Mouse (Mus musculus) liver, embryonic 14.5 days (tissue): Measurements from ENCODE around the gene L1td1. TPM values are rescaled to one million over a fixed set of nuclear protein-coding genes. Genes with fewer than 3 reads are reported as not detected.
A peak's percentile ranks its signal among the peaks of the same experiment; 100 is the strongest.
"Not testable (repeated sequence)": the region's sequence is repeated elsewhere in the genome, so short reads cannot be mapped to it uniquely, and the experiment has no call there.

Source experiments
- ATAC-seq: fragments of 200-750 bp; cut with Nextera tagmentation; 2 replicates; pipeline ENCODE4 v1.8.0; 2017; ENCODE audit warnings: moderate number of reproducible peaks, mild to moderate bottlenecking, moderate library complexity; ENCODE audit not compliant: insufficient read depth
- DNase-seq, 3 experiments: peaks; one replicate each; pipeline ENCODE4 v3.0.0-alpha.2; 2012 to 2013; ENCODE audit warnings: low read depth in 3 of 3, low spot score in 3 of 3
- H3K27ac ChIP-seq: fragments of 300-500 bp; sonication (generic); 2 replicates; pipeline ENCODE4 v1.5.1; 2014; ENCODE audit warnings: moderate library complexity, mild to moderate bottlenecking, control low read depth, inconsistent platforms
- H3K27me3 ChIP-seq: fragments of 300-500 bp; sonication (generic); 2 replicates; pipeline ENCODE4 v1.6.1; 2014; ENCODE audit warnings: mild to moderate bottlenecking, low read length, moderate library complexity; ENCODE audit not compliant: control insufficient read depth, insufficient read depth
- H3K36me3 ChIP-seq: fragments of 300-500 bp; sonication (generic); replicated peaks from 2 replicates; pipeline ENCODE4 v1.6.1; 2014; ENCODE audit warnings: low read depth; ENCODE audit not compliant: control insufficient read depth, insufficient read depth
- H3K4me1 ChIP-seq, 2 experiments: fragments of 200-500 bp in 1 of 2; fragments of 300-500 bp in 1 of 2; sonication (generic) in 1 of 2; replicated peaks; 2 replicates each; pipeline ENCODE4 v1.6.1; 2012 to 2014; ENCODE audit warnings: antibody characterized with exemption in 1 of 2, inconsistent platforms in 1 of 2, low read length in 1 of 2; ENCODE audit not compliant: control insufficient read depth in 2 of 2, insufficient read depth in 2 of 2
- H3K4me2 ChIP-seq: fragments of 300-500 bp; sonication (generic); 2 replicates; pipeline ENCODE4 v1.6.1; 2014; ENCODE audit warnings: low read depth, mild to moderate bottlenecking, control low read depth, moderate library complexity
- H3K4me3 ChIP-seq, 2 experiments: fragments of 200-500 bp in 1 of 2; fragments of 300-500 bp in 1 of 2; sonication (generic) in 1 of 2; 2 replicates each; pipeline ENCODE4 v1.5.1; 2012 to 2014; ENCODE audit warnings: low read depth in 2 of 2, low read length in 2 of 2, mild to moderate bottlenecking in 2 of 2, control low read depth in 1 of 2, inconsistent platforms in 1 of 2, moderate library complexity in 1 of 2; ENCODE audit not compliant: insufficient read depth in 1 of 2
- H3K9ac ChIP-seq: fragments of 300-500 bp; sonication (generic); replicated peaks from 2 replicates; pipeline ENCODE4 v1.6.1; 2014; ENCODE audit warnings: mild to moderate bottlenecking, control low read depth, moderate library complexity
- H3K9me3 ChIP-seq: fragments of 300-500 bp; sonication (generic); 2 replicates; pipeline ENCODE4 v1.6.1; 2016; ENCODE audit warnings: low read length, mixed read lengths; ENCODE audit not compliant: control insufficient read depth
- CTCF ChIP-seq: IDR thresholded peaks from 2 replicates; pipeline ENCODE4 v1.5.1; 2016; ENCODE audit warnings: antibody characterized with exemption, low read depth, control low read depth
- EP300 ChIP-seq: IDR thresholded peaks from 2 replicates; pipeline ENCODE4 v1.6.1; 2016; ENCODE audit warnings: antibody characterized with exemption, low read depth
- WGBS: fragments of 180-500 bp; shearing (Covaris S2); extraction: QIAGEN DNeasy Blood & Tissue Kit; methylation state at CpG from one replicate; pipeline ENCODE4 v1.1.7; 2014; ENCODE audit not compliant: insufficient replicate concordance; 5-methylcytosine and 5-hydroxymethylcytosine counted together
- polyA plus RNA-seq, 2 experiments: library from polyadenylated mRNA; depleted of rRNA in 1 of 2; stranded (reverse) in 1 of 2; unstranded in 1 of 2; fragments of >200 nt; fragmentation: Nextera tagmentation in 1 of 2; extraction: Ambion mirVana in 1 of 2; gene quantifications; 2 replicates each; pipeline versions ENCODE4 v1.2.1 to v1.2.3; 2012 to 2014

The L1td1 gene
- polyA plus RNA-seq, 2 experiments, result not detected

GRCm38 (mm10) chr4:98702201-98702894, 24.2 kb upstream of the L1td1 start:
- Histone ChIP-seq H3K9me3 (no peaks in the 10 kb centered on the region), H3K4me1 (no peaks in the 10 kb centered on the region; a peak in 1 of 4 replicates), H3K27ac (no peak overlapping the region), H3K36me3 (no peaks in the 10 kb centered on the region), H3K4me2 (no peak overlapping the region), H3K27me3 (no peaks in the 10 kb centered on the region), H3K9ac (no peak overlapping the region), H3K4me3 (no peak overlapping the region)
- WGBS, result 26% methylated on average over 12 of the region's 12 CpGs
- peak; percentile 78 for TF ChIP-seq CTCF
- no peak for TF ChIP-seq EP300
- ATAC-seq (no peak), DNase-seq (peak in 2 of 3 experiments; percentile 3 to 14)

- no peak overlapping the region for H3K27ac ChIP-seq
- H3K27me3 ChIP-seq, result no peaks in the 10 kb centered on the region
- 73% methylated on average over 8 of the region's 8 CpGs for WGBS
- ATAC-seq, result no peak
- no peak for DNase-seq
- no peak overlapping the region for H3K4me2 ChIP-seq
- no peak overlapping the region for H3K4me3 ChIP-seq
- no peak for TF ChIP-seq CTCF
- no peaks in the 10 kb centered on the region for H3K4me1 ChIP-seq
- H3K9ac ChIP-seq, result no peak overlapping the region
- no peaks in the 10 kb centered on the region for H3K36me3 ChIP-seq
- H3K9me3 ChIP-seq, result no peaks in the 10 kb centered on the region
Measured at GRCm38 (mm10) chr4:98710891-98711290, 15.6 kb upstream of the L1td1 start.

- Histone ChIP-seq H3K27me3 (no peaks in the 10 kb centered on the region), H3K9me3 (no peaks in the 10 kb centered on the region), H3K36me3 (no peaks in the 10 kb centered on the region), H3K27ac (no peak overlapping the region), H3K4me1 (no peaks in the 10 kb centered on the region), H3K4me3 (no peak overlapping the region), H3K4me2 (no peak overlapping the region), H3K9ac (no peak overlapping the region)
- ATAC-seq, result no peak
- WGBS, result 74% methylated on average over 17 of the region's 17 CpGs
- no peak for TF ChIP-seq CTCF
- TF ChIP-seq EP300, result no peak
- DNase-seq, result no peak
Measured at GRCm38 (mm10) chr4:98717735-98718546, 8.6 kb upstream of the L1td1 start.

- ATAC-seq (no peak), DNase-seq (no peak)
- H3K9me3 ChIP-seq, result no peaks in the 10 kb centered on the region
- no peaks in the 10 kb centered on the region for H3K36me3 ChIP-seq
- TF ChIP-seq EP300 (no peak), CTCF (no peak)
- H3K27me3 ChIP-seq, result no peaks in the 10 kb centered on the region
- no peak overlapping the region for H3K4me2 ChIP-seq
- no peak overlapping the region for H3K9ac ChIP-seq
- H3K27ac ChIP-seq, result no peak overlapping the region
- WGBS, result 61% methylated on average over 10 of the region's 10 CpGs
- no peak overlapping the region for H3K4me3 ChIP-seq
- H3K4me1 ChIP-seq, result no peaks in the 10 kb centered on the region
Measured at GRCm38 (mm10) chr4:98718547-98718917, 8.0 kb upstream of the L1td1 start.

- H3K36me3 ChIP-seq, result no peaks in the 10 kb centered on the region
- H3K4me3 ChIP-seq, result no peak overlapping the region
- no peak overlapping the region for H3K9ac ChIP-seq
- peak in 2 of 3 experiments; percentile 7 for DNase-seq
- TF ChIP-seq EP300 (no peak), CTCF (peak; percentile 86)
- no peak for ATAC-seq
- peaks cover 0 to 3% of the 10 kb centered on the region in 2 experiments; a peak in 1 of 4 replicates for H3K4me1 ChIP-seq
- no peak overlapping the region for H3K4me2 ChIP-seq
- H3K9me3 ChIP-seq, result no peaks in the 10 kb centered on the region
- 8% methylated on average over 8 of the region's 8 CpGs for WGBS
- no peak overlapping the region for H3K27ac ChIP-seq
- peaks cover 12% of the 10 kb centered on the region for H3K27me3 ChIP-seq
Measured at GRCm38 (mm10) chr4:98722454-98722853, 4.1 kb upstream of the L1td1 start.

GRCm38 (mm10) chr4:98724682-98725081, 1.9 kb upstream of the L1td1 start:
- peaks cover 28% of the 10 kb centered on the region for H3K27me3 ChIP-seq
- 55% methylated on average over 1 of the region's 1 CpGs for WGBS
- H3K9me3 ChIP-seq, H3K4me1 ChIP-seq, H3K9ac ChIP-seq, H3K4me2 ChIP-seq, H3K4me3 ChIP-seq, H3K36me3 ChIP-seq, H3K27ac ChIP-seq, DNase-seq, ATAC-seq: not testable (repeated sequence)
